Mouse (Mus musculus): ENCODE results near the gene Tnn.

The Tnn gene

DNA sequence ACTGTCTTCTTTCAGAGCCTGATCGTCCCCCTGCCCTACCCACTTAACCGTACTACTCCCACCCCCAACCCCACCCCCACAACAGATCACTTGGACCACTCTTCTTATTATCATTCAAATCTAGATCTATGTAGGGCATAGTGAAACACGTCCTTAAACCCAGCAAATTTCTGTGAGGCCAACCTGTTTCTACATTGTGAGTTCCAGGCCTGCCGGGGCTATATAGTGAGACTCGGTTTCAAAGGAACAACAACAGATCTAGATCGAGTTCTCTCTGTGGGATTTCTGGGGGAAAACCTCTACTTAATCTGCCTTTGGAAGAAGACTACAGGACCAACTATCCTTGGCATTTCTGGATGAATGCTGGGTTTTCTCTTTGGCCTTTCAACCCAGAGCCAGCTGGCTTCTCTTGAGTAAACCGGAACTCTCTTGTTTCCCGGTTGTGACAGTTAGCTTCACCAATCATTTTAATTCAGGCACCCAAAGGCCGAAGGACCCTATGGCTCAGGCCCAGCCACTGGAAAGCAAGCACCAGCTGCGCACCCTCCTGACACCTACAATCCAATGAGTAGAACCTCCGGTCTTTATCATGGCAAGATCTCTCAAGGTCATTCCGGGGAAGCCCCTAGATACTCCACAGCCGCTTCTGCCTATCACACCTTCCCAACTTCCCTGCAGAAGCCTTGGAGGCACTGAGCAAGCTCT, 110.0 kb downstream of the Tnn start:
- DNase-seq (ENCODE audit: low read depth), result no peak

GRCm38 (mm10) chr1:160042351-160042750, 111.0 kb downstream of the Tnn start:
- no peak for DNase-seq (ENCODE audit: low read depth)

DNA sequence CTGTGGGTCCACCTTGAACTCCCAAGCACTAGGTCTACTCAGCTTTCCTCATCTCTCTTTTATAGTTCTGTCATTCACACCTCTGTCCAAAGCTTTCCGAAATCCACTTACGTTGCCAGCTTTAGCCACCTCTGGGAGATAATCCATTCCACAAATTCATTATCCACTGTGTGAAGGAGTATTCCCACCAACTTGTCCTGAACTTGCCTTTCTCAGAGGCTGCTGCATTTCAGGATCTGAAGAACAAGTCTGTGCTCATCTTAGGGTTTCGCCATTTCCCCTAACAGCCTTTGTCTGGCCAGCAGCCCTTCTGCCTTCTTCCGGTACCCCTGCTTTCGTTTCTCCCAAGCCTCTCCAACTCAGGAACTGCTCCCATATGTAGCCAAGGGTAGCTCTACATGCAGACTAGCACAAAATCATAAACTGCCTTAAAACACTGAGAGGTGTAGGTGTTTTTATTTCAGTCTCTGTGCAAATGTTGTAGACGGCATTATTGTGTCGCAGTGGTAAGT, 112.1 kb downstream of the Tnn start:
- no peak for DNase-seq (ENCODE audit: low read depth)

DNA sequence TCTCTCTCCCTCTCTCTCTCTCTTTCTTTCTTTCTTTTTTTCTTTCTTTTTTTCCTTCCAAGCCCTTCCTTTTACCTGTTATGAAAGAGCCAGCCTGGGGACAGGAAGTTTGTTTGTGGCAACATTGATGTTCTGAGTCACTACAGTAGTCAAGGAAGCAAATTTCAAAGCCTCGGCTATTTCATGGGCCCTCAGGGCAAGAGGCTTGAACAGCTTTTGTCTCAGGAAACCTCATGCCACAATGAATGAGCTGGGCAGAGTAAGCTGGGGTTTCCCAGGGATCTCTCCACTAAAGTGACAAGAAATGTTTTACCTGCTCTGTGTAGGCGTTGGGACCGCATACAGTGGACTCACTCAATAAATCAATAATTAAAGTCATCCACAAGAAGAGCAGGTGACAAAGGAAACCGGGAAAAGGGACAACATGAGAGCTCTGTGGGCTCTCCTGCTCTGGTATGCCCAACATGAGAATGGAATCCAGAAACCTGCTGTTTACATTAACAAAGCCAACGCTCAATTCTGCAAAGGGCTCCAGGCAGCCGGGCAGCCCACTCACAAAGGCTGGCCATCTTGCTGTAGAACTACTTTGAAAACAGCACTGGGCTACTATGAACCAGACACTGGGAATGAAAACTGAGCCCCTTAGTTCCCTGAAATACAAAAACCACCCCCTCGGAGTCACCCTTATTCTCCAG, 113.3 kb downstream of the Tnn start:
- no peak for DNase-seq (ENCODE audit: low read depth)

GRCm38 (mm10) chr1:160036996-160037521, 116.3 kb downstream of the Tnn start:
- peak; percentile 54 for DNase-seq (ENCODE audit: low read depth)

- DNase-seq (ENCODE audit: low read depth), result peak; percentile 25
Observed at GRCm38 (mm10) chr1:160035561-160035960, 117.8 kb downstream of the Tnn start.

All from NIH3T3 (cell line).